Mouse (Mus musculus) lung, adult 2 months (tissue): ENCODE data around the gene Ush1g.

Experiments
- CTCF ChIP-seq: fragments of 200-500 bp; IDR thresholded peaks from 2 replicates; pipeline ENCODE4 v1.5.1; 2011; ENCODE audit warnings: mild to moderate bottlenecking, low read length, control low read depth; ENCODE audit not compliant: insufficient read depth
- POLR2A ChIP-seq: fragments of 200-500 bp; IDR thresholded peaks from 2 replicates; pipeline ENCODE4 v1.6.1; 2011; ENCODE audit warnings: low read depth, mild to moderate bottlenecking, control low read depth, low read length, borderline replicate concordance; ENCODE audit errors: extremely low read depth

DNA sequence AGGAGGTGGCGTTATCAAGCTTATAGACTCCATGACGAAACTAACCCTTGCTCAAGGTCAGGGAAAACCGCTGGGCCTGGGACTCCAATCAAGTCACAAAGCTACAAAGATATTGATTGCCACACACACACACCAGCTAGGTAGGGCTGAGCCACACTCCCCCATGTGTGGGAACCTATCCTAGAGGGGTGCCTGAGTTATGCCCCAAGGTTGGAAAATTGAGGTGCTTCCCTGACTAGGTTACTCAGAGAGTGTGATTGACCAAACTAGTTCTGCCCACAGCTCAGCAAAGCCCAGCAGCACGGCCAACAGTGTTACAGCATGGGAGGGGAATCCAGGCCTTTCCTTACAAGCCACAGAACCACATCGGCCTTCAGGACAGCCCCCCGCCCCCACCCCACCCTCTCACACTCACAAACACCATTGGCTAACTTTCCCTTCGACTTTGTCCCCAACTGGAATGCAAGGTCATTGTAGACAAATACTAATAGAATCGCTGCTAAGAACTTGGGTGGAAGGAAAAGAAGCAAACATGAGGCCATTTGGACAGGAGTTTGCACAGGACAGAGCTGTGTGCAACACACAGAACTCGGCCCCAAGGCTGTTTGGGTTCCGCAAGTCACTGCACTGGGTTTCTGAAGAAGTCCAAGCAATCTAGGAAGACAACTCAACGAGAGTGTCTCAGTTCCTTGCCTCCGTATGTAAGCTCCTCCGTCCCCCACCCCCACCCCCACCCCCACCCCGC, 29.0 kb downstream of the Ush1g start:
- TF ChIP-seq POLR2A, result no peak
- TF ChIP-seq CTCF, result no peak
